Mouse (Mus musculus) neural tube, embryonic 10.5 days (tissue): ENCODE results near the gene Perp.

Experiments
- DNase-seq: peaks from one replicate; pipeline ENCODE4 v3.0.0-alpha.2; 2017; ENCODE audit warnings: low spot score; ENCODE audit errors: extremely low spot score

Gene Perp

GRCm38 (mm10) chr10:18844441-18845286, at the start of gene Perp:
TSS of gene Perp (plus strand) at chr10:18845020.
- DNase-seq: peak; percentile 65

- no peak for DNase-seq
These were observed 33.1 kb upstream of the Perp start for GRCm38 (mm10) chr10:18811751-18812150.

- DNase-seq: peak; percentile 38
These were observed 28.3 kb upstream of the Perp start for GRCm38 (mm10) chr10:18816560-18816959.

- DNase-seq: no peak
These were observed 19.7 kb upstream of the Perp start for GRCm38 (mm10) chr10:18825143-18825542.

- DNase-seq: no peak
These were observed 18.7 kb upstream of the Perp start for GRCm38 (mm10) chr10:18826107-18826506.

- no peak for DNase-seq
These were observed 16.9 kb upstream of the Perp start for GRCm38 (mm10) chr10:18827936-18828335.

- DNase-seq: no peak
These were observed 14.5 kb upstream of the Perp start for GRCm38 (mm10) chr10:18830359-18830758.

- no peak for DNase-seq
These were observed 13.0 kb upstream of the Perp start for GRCm38 (mm10) chr10:18831823-18832222.

- no peak for DNase-seq
These were observed 10.4 kb upstream of the Perp start for GRCm38 (mm10) chr10:18834389-18834788.

- no peak for DNase-seq
These were observed 8.9 kb upstream of the Perp start for GRCm38 (mm10) chr10:18835684-18836479.

GRCm38 (mm10) chr10:18839530-18839929, 5.3 kb upstream of the Perp start:
- no peak for DNase-seq

- no peak for DNase-seq
These were observed 4.1 kb upstream of the Perp start for GRCm38 (mm10) chr10:18840736-18841135.

- no peak for DNase-seq
These were observed 455 bp downstream of the Perp start for GRCm38 (mm10) chr10:18845287-18845662.

- no peak for DNase-seq
These were observed 891 bp downstream of the Perp start for GRCm38 (mm10) chr10:18845711-18846110.

- DNase-seq: no peak
These were observed 1.8 kb downstream of the Perp start for GRCm38 (mm10) chr10:18846474-18847264.

- DNase-seq: no peak
These were observed 5.4 kb downstream of the Perp start for GRCm38 (mm10) chr10:18850177-18850576.

- no peak for DNase-seq
These were observed 8.6 kb downstream of the Perp start for GRCm38 (mm10) chr10:18853417-18853816.

- DNase-seq: no peak
These were observed 12.4 kb downstream of the Perp start for GRCm38 (mm10) chr10:18857244-18857643.

- DNase-seq: no peak
These were observed 14.8 kb downstream of the Perp start for GRCm38 (mm10) chr10:18859632-18860031.

GRCm38 (mm10) chr10:18860119-18860824, 15.5 kb downstream of the Perp start:
- DNase-seq: no peak

GRCm38 (mm10) chr10:18860831-18861230, 16.0 kb downstream of the Perp start:
- DNase-seq: no peak
